Mouse (Mus musculus): ENCODE results near the gene Vmn2r112. TPM values are rescaled to one million over a fixed set of nuclear protein-coding genes. Genes with fewer than 3 reads are reported as not detected.
"Not testable (repeated sequence)": the region's sequence is repeated elsewhere in the genome, so short reads cannot be mapped to it uniquely, and the experiment has no call there.

The Vmn2r112 gene
- not detected in 2 replicates for polyA plus RNA-seq (2012; rRNA removed)

DNA sequence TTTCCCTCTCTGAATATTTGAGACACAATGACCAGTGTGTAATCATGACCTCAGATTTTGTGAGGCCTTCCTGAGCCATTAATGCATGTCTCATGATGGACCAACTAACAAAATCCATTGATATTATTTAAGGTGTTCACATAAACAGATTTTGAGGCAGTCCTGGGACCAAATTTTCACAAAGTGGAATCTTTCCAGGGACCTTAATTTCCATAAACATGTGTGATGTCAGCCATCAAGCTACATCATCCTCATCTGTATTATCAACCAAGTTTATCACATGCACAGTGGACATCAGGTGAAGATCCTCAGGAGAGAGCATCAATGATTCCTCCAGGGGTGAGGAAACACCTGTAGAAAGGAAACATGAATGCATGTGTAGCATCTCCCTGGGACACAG lies at the start of gene Vmn2r112:
TSS of gene Vmn2r112 (plus strand) at position 301 of the 400 bp plus-strand sequence.
- H3K4me1 ChIP-seq (ENCODE audit: control insufficient read depth, insufficient read depth, insufficient read length); H3K27me3 ChIP-seq (ENCODE audit: control insufficient read depth, insufficient read depth, low read length); H3K36me3 ChIP-seq (ENCODE audit: control insufficient read depth, insufficient read depth, low read length); H3K4me3 ChIP-seq (ENCODE audit: extremely low read depth, insufficient read depth, insufficient read length); H3K27ac ChIP-seq (ENCODE audit: insufficient read depth, low read length); DNase-seq (ENCODE audit: low read depth in 1 of 2, low spot score in 2 of 2): not testable (repeated sequence)

- not testable (repeated sequence) for H3K27ac ChIP-seq (ENCODE audit: insufficient read depth, low read length); H3K4me1 ChIP-seq (ENCODE audit: control insufficient read depth, insufficient read depth, insufficient read length); DNase-seq (ENCODE audit: low read depth in 1 of 2, low spot score in 2 of 2); H3K27me3 ChIP-seq (ENCODE audit: control insufficient read depth, insufficient read depth, low read length); H3K4me3 ChIP-seq (ENCODE audit: extremely low read depth, insufficient read depth, insufficient read length); H3K36me3 ChIP-seq (ENCODE audit: control insufficient read depth, insufficient read depth, low read length)
- 37% methylated on average over 1 of the region's 1 CpGs for WGBS
Measured at GRCm38 (mm10) chr17:22573382-22573781, 27.4 kb upstream of the Vmn2r112 start, which contains the start of gene Vmn2r111. Gene Vmn2r111, minus strand, starts transcription at chr17:22573482.

DNA sequence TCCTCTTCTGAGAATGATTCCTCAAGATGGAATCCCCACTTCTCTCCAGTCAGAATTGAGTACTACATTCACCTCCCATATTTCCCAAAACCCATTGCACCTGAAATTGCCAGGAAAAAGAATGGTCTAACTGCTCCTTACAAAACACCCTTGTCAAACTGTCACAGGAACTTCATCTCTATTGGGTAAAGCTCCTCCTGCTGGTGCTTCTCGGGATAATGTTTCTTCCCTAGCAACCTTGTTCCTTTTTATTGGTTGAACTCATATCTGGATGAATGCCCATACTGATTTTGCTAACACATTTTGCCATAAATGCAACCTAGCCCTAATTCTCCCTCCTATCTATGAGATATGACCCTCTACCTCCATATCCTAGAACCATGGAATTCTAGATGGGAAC lies 29.9 kb downstream of the Vmn2r112 start:
- no peak overlapping the region for H3K27ac ChIP-seq (ENCODE audit: insufficient read depth, low read length)

More for the DNA sequence above, 29.9 kb downstream of the Vmn2r112 start:
- no peak overlapping the region for H3K4me3 ChIP-seq (ENCODE audit: extremely low read depth, insufficient read depth, insufficient read length)
- no peaks in the 10 kb centered on the region for H3K36me3 ChIP-seq (ENCODE audit: control insufficient read depth, insufficient read depth, low read length)
- H3K27me3 ChIP-seq (ENCODE audit: control insufficient read depth, insufficient read depth, low read length): no peaks in the 10 kb centered on the region
- WGBS: 72% methylated on average over 1 of the region's 1 CpGs
- no peak for DNase-seq (ENCODE audit: low read depth in 1 of 2, low spot score in 2 of 2)
- TF ChIP-seq POLR2A (IDR thresholded peaks at IDR 0.05; ENCODE audit: low read depth, low read length): no peak
- no peak for TF ChIP-seq CTCF (IDR thresholded peaks at IDR 0.05; ENCODE audit: extremely low read depth, insufficient read depth, insufficient read length, insufficient replicate concordance)
- H3K4me1 ChIP-seq (ENCODE audit: control insufficient read depth, insufficient read depth, insufficient read length): no peaks in the 10 kb centered on the region

Other genes with a start within 250 kb of the Vmn2r112 start
- 1.7 and 2.4 TPM in 2 replicates for gene Zfp944, start 239.6 kb upstream of the Vmn2r112 start, polyA plus RNA-seq (2012; rRNA removed)
- gene Zfp758, start 239.5 kb upstream of the Vmn2r112 start, polyA plus RNA-seq (2012; rRNA removed): 0.59 and 0.63 TPM in 2 replicates
- 0.70 and 0.91 TPM in 2 replicates for gene Zfp946, start 176.7 kb upstream of the Vmn2r112 start, polyA plus RNA-seq (2012; rRNA removed)
- not detected in 2 replicates for gene Vmn2r111, start 27.5 kb upstream of the Vmn2r112 start, polyA plus RNA-seq (2012; rRNA removed)

Data from spleen, adult 2 months (tissue).